Mouse (Mus musculus): Measurements from ENCODE around the gene Gm16867.
"Not testable (repeated sequence)": the region's sequence is repeated elsewhere in the genome, so short reads cannot be mapped to it uniquely, and the experiment has no call there.

Gm16867 gene

GRCm38 (mm10) chr14:69464465-69464864 lies 38.7 kb downstream of the Gm16867 start:
- not testable (repeated sequence) for DNase-seq (ENCODE audit: low read depth)

- not testable (repeated sequence) for DNase-seq (ENCODE audit: low read depth)
These were observed 45.5 kb downstream of the Gm16867 start for GRCm38 (mm10) chr14:69457691-69458090.

- not testable (repeated sequence) for DNase-seq (ENCODE audit: low read depth)
These were observed 48.5 kb downstream of the Gm16867 start for GRCm38 (mm10) chr14:69454640-69455039.

- not testable (repeated sequence) for DNase-seq (ENCODE audit: low read depth)
These were observed 54.3 kb downstream of the Gm16867 start for GRCm38 (mm10) chr14:69448845-69449244.

- DNase-seq (ENCODE audit: low read depth), result not testable (repeated sequence)
These were observed 56.2 kb downstream of the Gm16867 start for GRCm38 (mm10) chr14:69447006-69447405.

- not testable (repeated sequence) for DNase-seq (ENCODE audit: low read depth)
These were observed 60.0 kb downstream of the Gm16867 start for GRCm38 (mm10) chr14:69443092-69443692.

- DNase-seq (ENCODE audit: low read depth), result not testable (repeated sequence)
These were observed 62.2 kb downstream of the Gm16867 start for GRCm38 (mm10) chr14:69440955-69441354.

GRCm38 (mm10) chr14:69438678-69439214 lies 64.4 kb downstream of the Gm16867 start:
- DNase-seq (ENCODE audit: low read depth), result not testable (repeated sequence)

- DNase-seq (ENCODE audit: low read depth), result not testable (repeated sequence)
These were observed 82.2 kb downstream of the Gm16867 start for GRCm38 (mm10) chr14:69421003-69421402.

GRCm38 (mm10) chr14:69417545-69417944 lies 85.6 kb downstream of the Gm16867 start:
- not testable (repeated sequence) for DNase-seq (ENCODE audit: low read depth)

Measured in fibroblast of lung, adult 2 months (primary cell).